Mouse (Mus musculus) midbrain, embryonic 16.5 days (tissue): ENCODE measurements around the gene Sema6d. TPM values are rescaled to one million over a fixed set of nuclear protein-coding genes. Genes with fewer than 3 reads are reported as not detected.

Source experiments
- ATAC-seq: fragments of 200-750 bp; cut with Nextera tagmentation; 2 replicates; pipeline ENCODE4 v1.8.0; 2017; ENCODE audit warnings: moderate TSS enrichment
- H3K27ac ChIP-seq: fragments of 300-500 bp; sonication (generic); 2 replicates; pipeline ENCODE4 v1.5.1; 2014; ENCODE audit warnings: mild to moderate bottlenecking, low read length, mixed read lengths
- H3K27me3 ChIP-seq: fragments of 300-500 bp; sonication (generic); 2 replicates; pipeline ENCODE4 v1.6.1; 2014; ENCODE audit warnings: low read depth, low read length, mixed read lengths; ENCODE audit not compliant: control insufficient read depth, insufficient read depth
- H3K36me3 ChIP-seq: fragments of 300-500 bp; sonication (generic); 2 replicates; pipeline ENCODE4 v1.6.1; 2014; ENCODE audit warnings: mild to moderate bottlenecking, low read length, moderate library complexity, mixed read lengths; ENCODE audit not compliant: control insufficient read depth, insufficient read depth
- H3K4me1 ChIP-seq: fragments of 300-500 bp; sonication (generic); 2 replicates; pipeline ENCODE4 v1.6.1; 2014; ENCODE audit warnings: mild to moderate bottlenecking, low read length, mixed read lengths; ENCODE audit not compliant: control insufficient read depth, insufficient read depth
- H3K4me2 ChIP-seq: fragments of 300-500 bp; sonication (generic); 2 replicates; pipeline ENCODE4 v1.6.1; 2014; ENCODE audit warnings: mild to moderate bottlenecking, low read length, mixed read lengths
- H3K4me3 ChIP-seq: fragments of 300-500 bp; sonication (generic); 2 replicates; pipeline ENCODE4 v1.5.1; 2014; ENCODE audit warnings: low read depth, mild to moderate bottlenecking, low read length, moderate library complexity, mixed read lengths
- H3K9ac ChIP-seq: fragments of 300-500 bp; sonication (generic); 2 replicates; pipeline ENCODE4 v1.6.1; 2014; ENCODE audit warnings: low read depth, low read length, mixed read lengths
- H3K9me3 ChIP-seq: fragments of 300-500 bp; sonication (generic); replicated peaks from 2 replicates; pipeline ENCODE4 v1.6.1; 2014; ENCODE audit warnings: mild to moderate bottlenecking, low read length, mixed read lengths; ENCODE audit not compliant: control insufficient read depth, poor library complexity, severe bottlenecking
- WGBS: fragments of 180-500 bp; shearing (Covaris S2); extraction: QIAGEN DNeasy Blood & Tissue Kit; methylation state at CpG from one replicate; pipeline ENCODE4 v1.1.7; 2014; 5-methylcytosine and 5-hydroxymethylcytosine counted together
- polyA plus RNA-seq: library from polyadenylated mRNA; unstranded; fragments of >200 nt; fragmentation: Nextera tagmentation; extraction: Ambion mirVana; gene quantifications from 2 replicates; pipeline ENCODE4 v1.2.1, GENCODE M21; 2015

The Sema6d gene
- polyA plus RNA-seq, 1 experiment from 2014 or later, result 31.8 TPM

GRCm38 (mm10) chr2:124684481-124684901, 594.7 kb downstream of the Sema6d start:
- no peak overlapping the region for H3K27ac ChIP-seq
- WGBS, result 87% methylated on average over 5 of the region's 5 CpGs
- ATAC-seq, result no peak

GRCm38 (mm10) chr2:124690372-124690771, 600.6 kb downstream of the Sema6d start:
- Histone ChIP-seq H3K9ac (no peak overlapping the region), H3K4me2 (no peak overlapping the region), H3K4me1 (no peaks in the 10 kb centered on the region), H3K27ac (no peak overlapping the region), H3K4me3 (no peak overlapping the region), H3K9me3 (no peaks in the 10 kb centered on the region), H3K27me3 (no peaks in the 10 kb centered on the region), H3K36me3 (no peaks in the 10 kb centered on the region)
- WGBS, result 93% methylated on average over 1 of the region's 1 CpGs
- no peak for ATAC-seq

More at GRCm38 (mm10) chr2:124684481-124684901, 594.7 kb downstream of the Sema6d start:
- Histone ChIP-seq H3K9me3 (no peaks in the 10 kb centered on the region), H3K4me3 (no peak overlapping the region), H3K4me1 (no peaks in the 10 kb centered on the region), H3K27me3 (no peaks in the 10 kb centered on the region), H3K9ac (no peak overlapping the region), H3K36me3 (no peaks in the 10 kb centered on the region), H3K4me2 (no peak overlapping the region)

- no peaks in the 10 kb centered on the region for H3K27me3 ChIP-seq
- no peak overlapping the region for H3K4me3 ChIP-seq
- no peak overlapping the region for H3K27ac ChIP-seq
- no peak overlapping the region for H3K9ac ChIP-seq
- no peaks in the 10 kb centered on the region for H3K9me3 ChIP-seq
- WGBS, result 84% methylated on average over 10 of the region's 10 CpGs
- no peaks in the 10 kb centered on the region for H3K36me3 ChIP-seq
- H3K4me2 ChIP-seq, result no peak overlapping the region
- no peaks in the 10 kb centered on the region; the same call in 1 of the 2 replicates for H3K4me1 ChIP-seq
- no peak for ATAC-seq
Observed at GRCm38 (mm10) chr2:124702621-124703020, 612.9 kb downstream of the Sema6d start.

- Histone ChIP-seq H3K9ac (no peak overlapping the region), H3K36me3 (no peaks in the 10 kb centered on the region), H3K9me3 (no peaks in the 10 kb centered on the region), H3K4me1 (no peaks in the 10 kb centered on the region; the same call in 1 of the 2 replicates), H3K4me3 (no peak overlapping the region), H3K27ac (no peak overlapping the region), H3K27me3 (no peaks in the 10 kb centered on the region), H3K4me2 (no peak overlapping the region)
- 71% methylated on average over 4 of the region's 4 CpGs for WGBS
- no peak for ATAC-seq
Observed at GRCm38 (mm10) chr2:124704922-124705321, 615.2 kb downstream of the Sema6d start.

GRCm38 (mm10) chr2:124705806-124706205, 616.0 kb downstream of the Sema6d start:
- 50% methylated on average over 4 of the region's 4 CpGs for WGBS

GRCm38 (mm10) chr2:124706896-124707295, 617.1 kb downstream of the Sema6d start:
- 34% methylated on average over 7 of the region's 7 CpGs for whole genome bisulfite sequencing
- Histone ChIP-seq H3K27ac (no peak overlapping the region), H3K4me2 (no peak overlapping the region), H3K9me3 (no peaks in the 10 kb centered on the region), H3K27me3 (no peaks in the 10 kb centered on the region), H3K36me3 (no peaks in the 10 kb centered on the region), H3K4me1 (no peaks in the 10 kb centered on the region; the same call in 1 of the 2 replicates), H3K4me3 (no peak overlapping the region), H3K9ac (no peak overlapping the region)
- ATAC-seq, result no peak

More at GRCm38 (mm10) chr2:124705806-124706205, 616.0 kb downstream of the Sema6d start:
- H3K4me3 ChIP-seq, result no peak overlapping the region
- no peak overlapping the region for H3K27ac ChIP-seq
- H3K9ac ChIP-seq, result no peak overlapping the region
- H3K36me3 ChIP-seq, result no peaks in the 10 kb centered on the region
- H3K27me3 ChIP-seq, result no peaks in the 10 kb centered on the region
- H3K4me1 ChIP-seq, result no peaks in the 10 kb centered on the region; the same call in 1 of the 2 replicates
- ATAC-seq, result no peak
- H3K4me2 ChIP-seq, result no peak overlapping the region
- no peaks in the 10 kb centered on the region for H3K9me3 ChIP-seq
